ENCODE assay signal across 19 mouse cellular contexts in the genomic region with DNA sequence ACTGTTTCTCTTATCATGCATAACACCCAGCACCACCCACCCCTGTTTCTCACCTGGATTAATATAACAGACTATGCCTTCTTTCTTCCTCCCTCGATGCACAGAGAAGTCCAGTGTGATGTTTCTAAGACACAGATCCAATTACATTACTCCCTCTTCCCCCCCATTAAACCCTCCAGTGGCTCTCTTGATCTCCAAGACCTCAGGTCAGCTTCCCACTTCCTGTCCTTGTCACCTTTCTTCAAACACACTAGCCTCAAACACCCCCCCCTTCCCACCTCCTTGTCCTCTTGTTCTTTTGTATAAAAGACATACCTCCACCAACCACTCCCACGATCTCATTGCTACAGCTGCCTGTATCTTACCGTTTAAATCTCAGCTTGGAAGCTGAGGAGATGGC.
"Had no signal": no experiment of that assay in that cellular context is flagged by ENCODE, and none has a peak within 500 bp of the region (broad histone marks: within the 10 kb centered on the region; RNA-seq: fewer than 3 reads in every experiment).

No protein-coding gene starts in this region.

- H3K9ac ChIP-seq: lung, embryonic 14.5 days; midbrain, embryonic 12.5 days; neural tube, embryonic 13.5 days; neural tube, embryonic 15.5 days had no signal

- H3K9me3 ChIP-seq: midbrain, embryonic 10.5 days; midbrain, embryonic 12.5 days; neural tube, embryonic 13.5 days; neural tube, embryonic 15.5 days had no signal

- ATAC-seq: midbrain, embryonic 16.5 days had no signal

- H3K4me1 ChIP-seq: midbrain, embryonic 12.5 days; neural tube, embryonic 15.5 days had no signal

- H3K4me3 ChIP-seq: midbrain, embryonic 10.5 days; midbrain, embryonic 12.5 days; myocyte; neural tube, embryonic 13.5 days; neural tube, embryonic 15.5 days had no signal

- H3K27me3 ChIP-seq: midbrain, embryonic 12.5 days; neural tube, embryonic 15.5 days had no signal

- H3K4me2 ChIP-seq: lung, embryonic 14.5 days; midbrain, embryonic 12.5 days; neural tube, embryonic 13.5 days; neural tube, embryonic 15.5 days had no signal

- H3K36me3 ChIP-seq: midbrain, embryonic 10.5 days; midbrain, embryonic 12.5 days; neural tube, embryonic 13.5 days; neural tube, embryonic 15.5 days had no signal

- DNase-seq: lung, adult 18-20 months; lung, embryonic 14.5 days; lung, postnatal 10 days; lung, postnatal 4 days; midbrain, embryonic 14.5 days; retina, postnatal 1 day; right cerebral cortex, adult 18-20 months; right cerebral cortex, postnatal 25 days; right cerebral cortex, postnatal 4 days; spleen, adult 18-20 months; thymus, adult 18-20 months; thymus, postnatal 25 days; thymus, postnatal 4 days had no signal

- H3K27ac ChIP-seq: midbrain, embryonic 10.5 days; midbrain, embryonic 12.5 days; neural tube, embryonic 13.5 days; neural tube, embryonic 15.5 days had no signal
